In genomic region chrX:152001737-152002710, GRCm38 (mm10) we compare ENCODE assay signal across 8 mouse cellular contexts. TPM values are rescaled to one million over a fixed set of nuclear protein-coding genes. Genes with fewer than 3 reads are reported as not detected.
DNase-seq lines count a peak whose midpoint lies in the region; ATAC-seq and TF ChIP-seq lines count a peak whose summit lies in the region.

TSS of gene Hsd17b10 (plus strand) at chrX:152001845.

- no peak for TF ChIP-seq POLR2A in bone marrow macrophage, adult 2 months (IDR thresholded peaks at IDR 0.05; ENCODE audit: borderline replicate concordance, low read depth, low read length)
- TF ChIP-seq POLR2A in embryonic fibroblast, embryonic 13.5 days (IDR thresholded peaks at IDR 0.05; ENCODE audit: low read depth, low read length), result peak; percentile 94
- TF ChIP-seq POLR2A in liver, adult 2 months (IDR thresholded peaks at IDR 0.05; ENCODE audit: extremely low read depth, insufficient read depth, low read length), result peak; percentile 87; the same call in 1 of the 2 replicates
- TF ChIP-seq POLR2A in myocyte (IDR thresholded peaks at IDR 0.05; ENCODE audit: insufficient read length, low read depth), result peak; percentile 89

- H3K9ac ChIP-seq in kidney, embryonic 16.5 days (replicated peaks; ENCODE audit: low read length), result peak within 1 kb of the TSS; percentile 47
- peak within 1 kb of the TSS; percentile 81 for H3K9ac ChIP-seq in liver, adult 2 months (ENCODE audit: low read depth, low read length)

- H3K27ac ChIP-seq in bone marrow macrophage, adult 2 months (ENCODE audit: insufficient read depth, low read depth, low read length), result peak within 1 kb of the TSS; percentile 56
- H3K27ac ChIP-seq in embryonic fibroblast, embryonic 13.5 days (ENCODE audit: insufficient read depth, low read length), result peak within 1 kb of the TSS; percentile 42
- peak within 1 kb of the TSS; percentile 80 for H3K27ac ChIP-seq in heart, embryonic 10.5 days
- peak within 1 kb of the TSS; percentile 66 for H3K27ac ChIP-seq in kidney, embryonic 16.5 days (ENCODE audit: low read length)
- H3K27ac ChIP-seq in liver, adult 2 months (replicated peaks; ENCODE audit: insufficient read depth, low read depth, low read length), result peak within 1 kb of the TSS; percentile 93

- no peaks in the 10 kb centered on the region for H3K9me3 ChIP-seq in heart, embryonic 10.5 days
- no peaks in the 10 kb centered on the region for H3K9me3 ChIP-seq in kidney, embryonic 16.5 days (ENCODE audit: low read length)

- peak; percentile 98 for ATAC-seq in kidney, embryonic 16.5 days (ENCODE audit: low FRiP score, low TSS enrichment)

- H3K79me2 ChIP-seq in liver, adult 2 months (ENCODE audit: control insufficient read depth, insufficient read depth, low read length), result no peaks in the 10 kb centered on the region
- no peaks in the 10 kb centered on the region for H3K79me2 ChIP-seq in myocyte (ENCODE audit: control insufficient read depth, insufficient read depth)

- H3ac ChIP-seq in myocyte (ENCODE audit: control insufficient read depth, insufficient read length), result no peak within 1 kb of the TSS

- peak within 1 kb of the TSS; percentile 82 for H3K4me3 ChIP-seq in bone marrow macrophage, adult 2 months (ENCODE audit: insufficient read depth, low read length)
- peak within 1 kb of the TSS; percentile 51 for H3K4me3 ChIP-seq in embryonic fibroblast, embryonic 13.5 days (ENCODE audit: insufficient read depth, low read length)
- peak within 1 kb of the TSS; percentile 65 for H3K4me3 ChIP-seq in heart, embryonic 10.5 days
- peak within 1 kb of the TSS; percentile 58 for H3K4me3 ChIP-seq in kidney, embryonic 16.5 days (ENCODE audit: low read length)
- peak within 1 kb of the TSS; percentile 59 for H3K4me3 ChIP-seq in liver, adult 2 months (ENCODE audit: insufficient read depth, low read depth, low read length)
- H3K4me3 ChIP-seq in myocyte, result peak within 1 kb of the TSS; percentile 62

- DNase-seq in A20 (ENCODE audit: low read depth, low spot score), result peak; percentile 81
- peak; percentile 94 for DNase-seq in heart, embryonic 10.5 days (ENCODE audit: low spot score)
- peak; percentile 82 for DNase-seq in liver, adult 2 months (ENCODE audit: extremely low read depth, low read depth, low spot score)
- peak; percentile 77 for DNase-seq in splenic B cell, adult 2 months (ENCODE audit: low read depth, low spot score)

- TF ChIP-seq CTCF in bone marrow macrophage, adult 2 months (IDR thresholded peaks at IDR 0.05; ENCODE audit: low read depth, low read length), result no peak
- no peak for TF ChIP-seq CTCF in embryonic fibroblast, embryonic 13.5 days (IDR thresholded peaks at IDR 0.05; ENCODE audit: borderline replicate concordance, insufficient read depth, low read length)
- TF ChIP-seq CTCF in liver, adult 2 months (IDR thresholded peaks at IDR 0.05; ENCODE audit: low read depth, low read length), result no peak

- H3K36me3 ChIP-seq in heart, embryonic 10.5 days, result peaks cover 36% of the 10 kb centered on the region
- peaks cover 6% of the 10 kb centered on the region; the same call in 1 of the 2 replicates for H3K36me3 ChIP-seq in kidney, embryonic 16.5 days (ENCODE audit: insufficient read depth, low read length)
- H3K36me3 ChIP-seq in liver, adult 2 months (ENCODE audit: control insufficient read depth, insufficient read depth, low read length), result peaks cover 15% of the 10 kb centered on the region; the same call in 1 of the 2 replicates
- H3K36me3 ChIP-seq in myocyte (ENCODE audit: control insufficient read depth, insufficient read depth), result no peaks in the 10 kb centered on the region
- H3K36me3 ChIP-seq in splenic B cell, adult 2 months (ENCODE audit: control insufficient read depth, insufficient read depth, low read length, poor library complexity, severe bottlenecking), result no peaks in the 10 kb centered on the region; the same call in 1 of the 2 replicates

- H3K4me2 ChIP-seq in kidney, embryonic 16.5 days (replicated peaks; ENCODE audit: low read depth, low read length), result peak within 1 kb of the TSS; percentile 65
- H3K4me2 ChIP-seq in myocyte (ENCODE audit: low read depth), result peak within 1 kb of the TSS; percentile 84

- WGBS in heart, embryonic 10.5 days, result 19% methylated on average over 39 of the region's 41 CpGs
- 22% methylated on average over 38 of the region's 41 CpGs for WGBS in kidney, embryonic 16.5 days
- WGBS in liver, adult 2 months, result under 1% methylated on average over 38 of the region's 41 CpGs

- no peaks in the 10 kb centered on the region for H3K4me1 ChIP-seq in bone marrow macrophage, adult 2 months (ENCODE audit: control insufficient read depth, insufficient read depth, low read length)
- H3K4me1 ChIP-seq in embryonic fibroblast, embryonic 13.5 days (ENCODE audit: control insufficient read depth, insufficient read depth, low read length), result no peaks in the 10 kb centered on the region; the same call in 1 of the 2 replicates
- no peaks in the 10 kb centered on the region for H3K4me1 ChIP-seq in heart, embryonic 10.5 days
- no peaks in the 10 kb centered on the region for H3K4me1 ChIP-seq in kidney, embryonic 16.5 days (ENCODE audit: insufficient read depth, low read length)
- H3K4me1 ChIP-seq in liver, adult 2 months (ENCODE audit: control insufficient read depth, insufficient read depth, low read length), result peaks cover 9% of the 10 kb centered on the region

- peaks cover 73% of the 10 kb centered on the region for H3K27me3 ChIP-seq in heart, embryonic 10.5 days (ENCODE audit: insufficient read depth, poor library complexity, severe bottlenecking)
- H3K27me3 ChIP-seq in kidney, embryonic 16.5 days (ENCODE audit: insufficient read depth, low read length), result peaks cover 46% of the 10 kb centered on the region
- no peaks in the 10 kb centered on the region for H3K27me3 ChIP-seq in liver, adult 2 months (ENCODE audit: control insufficient read depth, insufficient read depth, low read length)
- no peaks in the 10 kb centered on the region for H3K27me3 ChIP-seq in myocyte (ENCODE audit: control insufficient read depth, insufficient read depth, insufficient read length)
- no peaks in the 10 kb centered on the region for H3K27me3 ChIP-seq in splenic B cell, adult 2 months (ENCODE audit: control insufficient read depth, insufficient read depth, low read length, poor library complexity, severe bottlenecking)

TF ChIP-seq in myocyte, 11 proteins besides CTCF, POLR2A, EP300 and RAD21:
- TF ChIP-seq E2F4 (IDR thresholded peaks at IDR 0.05; ENCODE audit: insufficient read depth) (no peak), MAX (IDR thresholded peaks at IDR 0.05; ENCODE audit: low read depth) (no peak), POLR2AphosphoS2 (IDR thresholded peaks at IDR 0.05; ENCODE audit: insufficient read length, low read depth) (peak; percentile 89), SRF (IDR thresholded peaks at IDR 0.05; ENCODE audit: control insufficient read depth, insufficient read length, low read depth) (no peak), TCF12 (IDR thresholded peaks at IDR 0.05; ENCODE audit: insufficient read depth, poor library complexity, severe bottlenecking) (no peak), MYOD1 (IDR thresholded peaks at IDR 0.05; ENCODE audit: control insufficient read depth in 1 of 3, insufficient read length in 2 of 3, low read depth in 2 of 3) (peak in 1 of 3 experiments; percentile 28), MYOG (IDR thresholded peaks at IDR 0.05; ENCODE audit: control insufficient read depth in 1 of 3, insufficient read depth in 1 of 3, insufficient read length in 2 of 3, low read depth in 2 of 3) (peak in 1 of 3 experiments; percentile 63), REST (IDR thresholded peaks at IDR 0.05; ENCODE audit: insufficient read depth, insufficient read length) (no peak), TCF3 (IDR thresholded peaks at IDR 0.05; ENCODE audit: insufficient read length, low read depth) (no peak), CEBPB (IDR thresholded peaks at IDR 0.05; ENCODE audit: insufficient read depth, poor library complexity, severe bottlenecking) (no peak), USF1 (IDR thresholded peaks at IDR 0.05; ENCODE audit: low read depth) (no peak)

RNA-seq across cellular contexts. Expression of gene Hsd17b10, which starts in this region (rescaled TPM):
- 35.7 and 44.7 TPM in 2 replicates for polyA plus RNA-seq in bone marrow macrophage, adult 2 months (2012; ENCODE audit: insufficient read depth, insufficient read length, missing spikeins)
- 103 and 104 TPM in 2 replicates for polyA plus RNA-seq in embryonic fibroblast, embryonic 13.5 days (2011; ENCODE audit: insufficient read length, low read depth, missing spikeins)
- polyA plus RNA-seq in heart, embryonic 10.5 days (2016; fragmentation: Nextera tagmentation; extraction: Ambion mirVana), result 193 and 201 TPM in 2 replicates
- polyA plus RNA-seq in kidney, embryonic 16.5 days (2015; fragmentation: Nextera tagmentation; extraction: Ambion mirVana), result 228 and 251 TPM in 2 replicates
- total RNA-seq in liver, adult 2 months (2014; rRNA removed), result 205 and 230 TPM in 2 replicates
- 118 and 151 TPM in 2 replicates for polyA plus RNA-seq in liver, adult 2 months (2012; rRNA removed)
- 151 TPM for polyA plus RNA-seq in myocyte (2012; fragmentation: generic; extraction: Trizol)

Comparison
In these comparisons a context has a peak if more than half of its experiments do, and no peak if none do; other contexts are left out.
1. Peak in every context shown above with its lines: DNase-seq, ATAC-seq, H3K4me3 ChIP-seq and H3K27ac ChIP-seq.
2. H3K27ac ChIP-seq: peak in every context shown above with its lines; median percentile 93 in liver, adult 2 months; 80 in heart, embryonic 10.5 days; 66 in kidney, embryonic 16.5 days; 56 in bone marrow macrophage, adult 2 months; 42 in embryonic fibroblast, embryonic 13.5 days.